Mouse (Mus musculus) right cerebral cortex, postnatal 14 days (tissue): ENCODE data around the gene Sh3bgrl3.

Experiments
- DNase-seq: peaks from one replicate; pipeline ENCODE4 v3.0.0; 2022

Gene Sh3bgrl3

GRCm38 (mm10) chr4:134127793-134128192 is 796 bp downstream of the Sh3bgrl3 start:
- no peak for DNase-seq

GRCm38 (mm10) chr4:134127121-134127455 is 1.5 kb downstream of the Sh3bgrl3 start:
- no peak for DNase-seq

- DNase-seq: no peak
These were observed 2.1 kb downstream of the Sh3bgrl3 start for GRCm38 (mm10) chr4:134126300-134127120.

GRCm38 (mm10) chr4:134125383-134126060 is 3.1 kb downstream of the Sh3bgrl3 start:
- DNase-seq: no peak

GRCm38 (mm10) chr4:134123680-134124551 is 4.7 kb downstream of the Sh3bgrl3 start:
- peak; percentile 72 for DNase-seq

- no peak for DNase-seq
These were observed 5.4 kb downstream of the Sh3bgrl3 start for GRCm38 (mm10) chr4:134123147-134123546.

- DNase-seq: no peak
These were observed 6.3 kb downstream of the Sh3bgrl3 start for GRCm38 (mm10) chr4:134122281-134122680.

- DNase-seq: no peak
These were observed 7.0 kb downstream of the Sh3bgrl3 start for GRCm38 (mm10) chr4:134121571-134121970.

GRCm38 (mm10) chr4:134120916-134121315 is 7.7 kb downstream of the Sh3bgrl3 start:
- no peak for DNase-seq

GRCm38 (mm10) chr4:134120192-134120805 is 8.3 kb downstream of the Sh3bgrl3 start:
- no peak for DNase-seq

- DNase-seq: no peak
These were observed 8.9 kb downstream of the Sh3bgrl3 start for GRCm38 (mm10) chr4:134119644-134120043.

- DNase-seq: no peak
These were observed 9.5 kb downstream of the Sh3bgrl3 start for GRCm38 (mm10) chr4:134119042-134119441.

GRCm38 (mm10) chr4:134118126-134118800 is 10.3 kb downstream of the Sh3bgrl3 start:
- DNase-seq: no peak

GRCm38 (mm10) chr4:134117012-134117411 is 11.6 kb downstream of the Sh3bgrl3 start:
- no peak for DNase-seq

- no peak for DNase-seq
These were observed 12.1 kb downstream of the Sh3bgrl3 start for GRCm38 (mm10) chr4:134116501-134116900.

- DNase-seq: no peak
These were observed 13.1 kb downstream of the Sh3bgrl3 start for GRCm38 (mm10) chr4:134115215-134116144.

- no peak for DNase-seq
These were observed 14.6 kb downstream of the Sh3bgrl3 start for GRCm38 (mm10) chr4:134114038-134114437.

- DNase-seq: no peak
These were observed 15.1 kb downstream of the Sh3bgrl3 start for GRCm38 (mm10) chr4:134113356-134113994.

GRCm38 (mm10) chr4:134112403-134112802 is 16.2 kb downstream of the Sh3bgrl3 start:
- no peak for DNase-seq

- no peak for DNase-seq
These were observed 17.9 kb downstream of the Sh3bgrl3 start for GRCm38 (mm10) chr4:134110653-134111052.

- DNase-seq: no peak
These were observed 20.4 kb downstream of the Sh3bgrl3 start for GRCm38 (mm10) chr4:134108196-134108595.
